Mouse (Mus musculus): ENCODE measurements around the gene Fam107b. TPM values are rescaled to one million over a fixed set of nuclear protein-coding genes. Genes with fewer than 3 reads are reported as not detected.

Fam107b gene
- polyA plus RNA-seq, 1 experiment = 14.7 TPM

DNA sequence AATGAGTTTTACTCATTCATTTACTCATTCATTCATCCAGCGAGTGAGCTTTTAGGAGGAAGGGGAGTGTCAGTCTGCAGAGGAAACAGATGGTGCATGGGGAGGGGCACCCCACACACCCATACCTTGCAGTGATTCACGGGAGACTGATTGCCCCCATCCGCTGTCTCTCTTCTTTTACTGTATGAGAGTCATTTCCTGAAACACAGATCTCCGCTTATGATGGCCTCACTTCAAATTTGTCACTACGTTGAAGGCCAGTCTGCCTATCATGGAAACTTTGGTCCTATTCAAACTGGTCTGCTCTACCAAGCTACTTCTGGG is 230.2 kb downstream of the Fam107b start:
- no peak for TF ChIP-seq POLR2A (IDR thresholded peaks at IDR 0.05; ENCODE audit: borderline replicate concordance, extremely low read depth, low read depth, low read length)
- TF ChIP-seq CTCF (IDR thresholded peaks at IDR 0.05; ENCODE audit: insufficient read depth, low read length) = no peak
- no peak for DNase-seq
- Histone ChIP-seq H3K4me1 (ENCODE audit: control insufficient read depth, insufficient read depth, low read length) (no peaks in the 10 kb centered on the region), H3K4me3 (replicated peaks; ENCODE audit: extremely low read depth, low read depth, low read length) (no peak overlapping the region)
- 22% methylated on average over 5 of the region's 5 CpGs for WGBS

DNA sequence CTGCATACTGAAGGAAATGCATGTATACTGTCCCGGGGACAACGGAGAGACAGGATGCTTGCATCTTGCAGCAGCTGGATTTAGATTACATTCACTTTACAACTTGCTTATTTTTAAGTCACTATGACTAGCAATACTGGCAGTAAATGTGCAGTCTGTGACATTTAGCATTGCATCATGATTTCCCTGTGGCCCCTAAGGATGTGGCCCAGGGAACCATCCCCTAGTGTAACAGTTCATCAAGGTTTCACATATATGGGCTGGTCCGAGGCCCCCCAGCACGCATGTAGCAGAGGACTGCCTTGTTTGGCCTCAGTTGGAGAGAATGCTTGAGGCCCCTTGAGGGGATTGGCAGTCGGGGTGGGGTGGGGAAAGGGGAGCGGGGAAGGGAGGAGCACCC is 235.5 kb downstream of the Fam107b start:
- Histone ChIP-seq H3K4me3 (replicated peaks; ENCODE audit: extremely low read depth, low read depth, low read length) (no peak overlapping the region), H3K4me1 (ENCODE audit: control insufficient read depth, insufficient read depth, low read length) (no peaks in the 10 kb centered on the region; the same call in 1 of the 2 replicates)
- no peak for DNase-seq
- 44% methylated on average over 6 of the region's 6 CpGs for WGBS
- TF ChIP-seq CTCF (IDR thresholded peaks at IDR 0.05; ENCODE audit: insufficient read depth, low read length) (no peak), POLR2A (IDR thresholded peaks at IDR 0.05; ENCODE audit: borderline replicate concordance, extremely low read depth, low read depth, low read length) (no peak)

DNA sequence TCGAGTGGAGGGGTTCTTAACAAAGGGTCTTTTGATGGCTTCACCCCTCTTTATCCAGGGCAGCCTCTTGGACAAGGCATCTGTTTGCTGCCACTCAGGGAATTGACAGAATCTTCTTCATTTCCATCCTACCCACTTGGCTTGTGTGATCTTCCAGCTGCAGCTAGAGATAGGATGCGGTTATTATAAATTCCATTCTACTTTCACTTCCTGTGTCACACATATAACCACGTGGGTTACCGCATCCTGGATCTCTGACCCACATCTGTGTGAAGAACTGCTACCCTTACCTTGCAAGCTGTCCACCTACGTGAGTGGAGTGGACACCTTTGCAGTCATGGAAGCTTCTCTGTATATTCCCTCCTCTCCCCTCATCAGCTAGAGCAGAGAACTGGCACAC is 240.0 kb downstream of the Fam107b start:
- WGBS = 34% methylated on average over 5 of the region's 5 CpGs
- TF ChIP-seq CTCF (IDR thresholded peaks at IDR 0.05; ENCODE audit: insufficient read depth, low read length) = no peak
- TF ChIP-seq POLR2A (IDR thresholded peaks at IDR 0.05; ENCODE audit: borderline replicate concordance, extremely low read depth, low read depth, low read length) = no peak
- DNase-seq = no peak
- H3K4me1 ChIP-seq (ENCODE audit: control insufficient read depth, insufficient read depth, low read length) = no peaks in the 10 kb centered on the region; the same call in 1 of the 2 replicates
- H3K4me3 ChIP-seq (replicated peaks; ENCODE audit: extremely low read depth, low read depth, low read length) = no peak overlapping the region

DNA sequence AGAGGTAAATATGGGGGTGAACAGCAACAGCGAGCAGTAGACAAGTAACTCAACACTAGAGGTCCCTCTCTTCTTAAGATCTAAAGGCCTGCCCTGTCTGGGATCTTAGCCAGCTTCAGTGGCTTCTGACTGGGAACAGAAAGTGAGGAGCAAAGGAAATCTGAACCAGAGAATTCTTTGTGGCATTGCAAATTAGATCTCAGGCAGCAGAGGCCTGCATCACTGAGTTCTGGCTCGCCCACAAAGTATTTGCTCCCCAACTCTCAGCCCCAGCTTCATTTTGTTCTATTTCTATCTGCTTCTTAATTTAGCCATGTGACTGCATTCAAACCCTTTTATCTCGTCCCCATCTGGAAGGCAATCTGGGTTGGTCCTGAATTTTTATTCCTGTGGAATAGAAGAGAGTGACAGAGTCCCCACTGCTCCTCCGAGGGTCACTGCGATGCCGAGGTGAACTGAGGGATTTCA is 245.9 kb downstream of the Fam107b start:
- WGBS = 61% methylated on average over 6 of the region's 6 CpGs

DNA sequence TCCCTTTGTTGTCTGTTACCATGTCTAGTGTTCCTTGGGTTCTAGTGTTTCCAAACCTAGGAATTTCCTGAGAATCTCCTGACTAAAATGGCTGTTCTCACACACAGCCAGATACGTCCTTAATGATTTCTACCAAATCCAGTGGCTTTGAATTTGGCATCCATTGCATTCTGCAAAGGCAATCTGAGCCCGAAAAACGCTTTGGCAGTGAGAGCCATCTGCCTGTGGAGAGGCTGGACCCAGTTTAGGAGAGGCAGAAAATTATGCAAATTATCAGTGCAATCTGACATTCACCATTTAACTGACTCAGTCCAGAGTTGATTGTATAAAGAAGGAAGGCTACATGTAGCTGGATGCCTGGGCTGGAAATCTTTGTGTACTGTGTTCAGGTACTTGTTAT is 247.3 kb downstream of the Fam107b start:
- TF ChIP-seq POLR2A (IDR thresholded peaks at IDR 0.05; ENCODE audit: borderline replicate concordance, extremely low read depth, low read depth, low read length) (no peak), CTCF (IDR thresholded peaks at IDR 0.05; ENCODE audit: insufficient read depth, low read length) (no peak)
- Histone ChIP-seq H3K4me1 (ENCODE audit: control insufficient read depth, insufficient read depth, low read length) (no peaks in the 10 kb centered on the region), H3K4me3 (replicated peaks; ENCODE audit: extremely low read depth, low read depth, low read length) (no peak overlapping the region)
- DNase-seq = no peak
- WGBS = 89% methylated on average over 3 of the region's 3 CpGs

More for the DNA sequence above, 245.9 kb downstream of the Fam107b start:
- Histone ChIP-seq H3K4me1 (ENCODE audit: control insufficient read depth, insufficient read depth, low read length) (no peaks in the 10 kb centered on the region), H3K4me3 (replicated peaks; ENCODE audit: extremely low read depth, low read depth, low read length) (no peak overlapping the region)
- TF ChIP-seq CTCF (IDR thresholded peaks at IDR 0.05; ENCODE audit: insufficient read depth, low read length) = no peak
- no peak for TF ChIP-seq POLR2A (IDR thresholded peaks at IDR 0.05; ENCODE audit: borderline replicate concordance, extremely low read depth, low read depth, low read length)
- DNase-seq = no peak

DNA sequence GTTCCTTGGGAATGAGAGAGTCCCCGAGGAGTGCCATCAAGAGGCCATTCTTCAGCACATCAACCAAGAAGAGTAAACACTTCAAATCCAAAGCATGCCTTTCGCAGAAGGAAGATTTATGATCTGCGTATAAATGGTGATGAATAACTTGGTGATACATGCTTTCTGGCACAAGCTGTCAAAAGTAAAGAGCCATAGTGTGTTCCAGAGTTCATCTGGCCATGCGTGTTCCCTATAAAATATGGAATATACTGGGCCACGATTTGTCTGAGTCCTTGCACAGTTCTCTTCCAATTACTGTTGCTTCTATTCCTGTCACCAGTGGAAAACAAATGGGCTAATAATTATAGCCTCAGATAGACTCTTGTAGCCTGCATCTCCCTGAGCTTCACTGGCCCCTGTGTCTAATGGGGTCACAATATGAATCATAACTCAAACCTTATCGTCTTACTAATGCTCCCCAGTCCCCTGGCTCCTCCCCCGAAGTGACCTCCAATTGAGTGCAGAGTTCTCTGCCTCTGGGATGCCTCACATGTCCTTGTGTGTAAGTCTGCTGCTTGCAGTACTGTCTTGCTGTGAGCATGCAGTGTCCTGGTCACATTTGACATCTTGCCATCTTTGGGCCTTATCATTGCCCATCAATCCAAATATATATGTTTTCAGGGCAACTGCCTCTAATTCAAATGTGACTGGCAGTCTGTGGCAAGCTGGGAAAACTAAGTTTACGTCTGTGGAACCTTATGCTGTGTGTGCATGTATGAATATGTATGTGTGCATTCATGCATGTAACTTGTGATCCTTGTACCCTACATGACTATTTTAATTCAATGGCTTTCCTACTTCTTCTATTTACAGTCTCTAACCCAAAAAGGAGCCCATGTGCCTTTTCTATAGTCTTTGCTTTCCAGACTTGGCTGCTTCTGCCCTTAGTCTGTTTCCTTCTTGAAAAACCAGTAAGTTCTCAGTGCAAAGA is 252.5 kb downstream of the Fam107b start:
- Histone ChIP-seq H3K4me3 (replicated peaks; ENCODE audit: extremely low read depth, low read depth, low read length) (no peak overlapping the region), H3K4me1 (ENCODE audit: control insufficient read depth, insufficient read depth, low read length) (no peaks in the 10 kb centered on the region)
- TF ChIP-seq POLR2A (IDR thresholded peaks at IDR 0.05; ENCODE audit: borderline replicate concordance, extremely low read depth, low read depth, low read length) (no peak), CTCF (IDR thresholded peaks at IDR 0.05; ENCODE audit: insufficient read depth, low read length) (no peak)
- DNase-seq = no peak
- WGBS = 49% methylated on average over 8 of the region's 8 CpGs

Other genes starting within 250 kb of the Fam107b start
- gene Rpp38, start 237.8 kb upstream of the Fam107b start, polyA plus RNA-seq (2012; rRNA removed) = 1.1 and 2.2 TPM in 2 replicates
- not detected in 2 replicates for gene Acbd7, start 234.3 kb upstream of the Fam107b start, polyA plus RNA-seq (2012; rRNA removed)
- not detected in 2 replicates for gene Olah, start 173.3 kb upstream of the Fam107b start, polyA plus RNA-seq (2012; rRNA removed)
- 1.5 and 1.7 TPM in 2 replicates for gene Meig1, start 147.8 kb upstream of the Fam107b start, polyA plus RNA-seq (2012; rRNA removed)
- gene Dclre1c, start 146.4 kb upstream of the Fam107b start, polyA plus RNA-seq (2012; rRNA removed) = 2.4 and 3.5 TPM in 2 replicates
- 0.25 and 0.26 TPM in 2 replicates for gene Suv39h2, start 95.5 kb upstream of the Fam107b start, polyA plus RNA-seq (2012; rRNA removed)
- 1.2 and 1.3 TPM in 2 replicates for gene Gm45902, start 57.7 kb upstream of the Fam107b start, polyA plus RNA-seq (2012; rRNA removed)
- 19.1 and 25.5 TPM in 2 replicates for gene Hspa14, start 57.7 kb upstream of the Fam107b start, polyA plus RNA-seq (2012; rRNA removed)
- 0.43 and 0.70 TPM in 2 replicates for gene Cdnf, start 57.5 kb upstream of the Fam107b start, polyA plus RNA-seq (2012; rRNA removed)

Data from lung, adult 2 months (tissue).